Mouse (Mus musculus): ENCODE data around the gene Commd6.
"Not testable (repeated sequence)": the region's sequence is repeated elsewhere in the genome, so short reads cannot be mapped to it uniquely, and the experiment has no call there.

Gene Commd6

GRCm38 (mm10) chr14:101608519-101609368 lies 31.7 kb downstream of the Commd6 start, which contains the start of gene Tbc1d4:
Gene Tbc1d4, minus strand, starts transcription at chr14:101609191.
- peak; percentile 29 to 37 for DNase-seq (ENCODE audit: low read depth in 1 of 2, low spot score in 2 of 2)

DNA sequence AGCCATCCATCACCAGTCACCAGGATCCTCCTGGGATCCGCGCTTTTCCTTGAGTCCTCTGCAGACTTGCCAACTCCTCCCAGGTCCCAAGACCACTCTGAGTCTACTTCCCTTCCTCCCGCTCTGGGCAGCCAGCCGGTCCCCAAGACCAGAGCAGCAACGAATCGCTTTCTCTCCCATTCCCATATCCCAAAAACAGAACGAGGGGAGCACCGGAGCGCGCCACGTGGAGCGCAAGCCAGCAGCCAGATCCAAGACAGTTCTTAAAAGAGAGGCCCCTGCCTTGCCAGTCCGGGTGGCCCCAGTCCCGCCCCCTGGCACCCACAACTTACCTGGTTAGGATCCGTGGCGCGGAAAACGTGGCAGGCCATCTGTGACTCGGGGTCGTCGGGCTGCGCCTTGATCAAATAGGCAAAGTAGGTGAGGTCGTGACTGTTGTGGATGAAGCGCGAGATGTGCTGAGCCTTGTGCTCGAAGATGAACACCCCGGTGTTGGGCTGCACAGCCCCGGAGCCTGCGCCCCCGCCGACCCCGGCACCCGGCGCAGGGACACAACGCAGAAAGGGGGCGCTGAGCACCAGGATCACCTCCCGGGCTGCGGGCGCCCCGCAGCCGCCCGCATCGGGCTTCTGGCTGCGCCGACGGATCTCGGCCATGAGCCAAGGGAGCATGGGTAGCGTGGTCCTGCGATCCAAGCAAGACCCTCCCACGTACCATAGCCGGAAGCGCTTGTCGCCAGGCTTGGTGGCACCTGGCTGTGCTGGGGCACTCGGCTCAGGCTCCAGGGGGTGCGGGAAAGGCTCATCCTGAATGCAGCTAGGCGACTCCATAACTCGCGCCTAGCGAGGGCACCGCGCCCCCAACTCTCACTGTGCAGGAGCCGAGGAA lies 32.6 kb downstream of the Commd6 start:
- DNase-seq (ENCODE audit: low read depth in 1 of 2, low spot score in 2 of 2) = no peak

DNA sequence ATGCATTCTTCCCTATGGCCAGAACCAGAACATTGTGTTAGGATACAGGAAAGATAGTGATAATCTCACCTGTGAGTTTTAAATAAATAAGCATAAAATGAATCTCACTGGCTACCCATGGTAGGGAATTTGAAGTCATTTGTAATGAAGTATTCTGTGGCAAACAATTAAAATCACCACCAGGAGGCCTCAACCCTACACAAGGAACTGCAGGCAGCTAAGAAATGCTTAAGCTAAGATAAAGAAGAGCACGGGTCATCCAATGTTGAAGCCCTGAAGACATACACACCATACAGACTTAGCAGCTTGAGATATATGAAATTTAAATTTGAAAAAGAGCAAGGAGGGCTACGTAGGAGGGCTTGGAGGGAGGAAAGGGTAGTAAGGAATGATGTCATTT lies 34.6 kb downstream of the Commd6 start:
- no peak for DNase-seq (ENCODE audit: low read depth in 1 of 2, low spot score in 2 of 2)

DNA sequence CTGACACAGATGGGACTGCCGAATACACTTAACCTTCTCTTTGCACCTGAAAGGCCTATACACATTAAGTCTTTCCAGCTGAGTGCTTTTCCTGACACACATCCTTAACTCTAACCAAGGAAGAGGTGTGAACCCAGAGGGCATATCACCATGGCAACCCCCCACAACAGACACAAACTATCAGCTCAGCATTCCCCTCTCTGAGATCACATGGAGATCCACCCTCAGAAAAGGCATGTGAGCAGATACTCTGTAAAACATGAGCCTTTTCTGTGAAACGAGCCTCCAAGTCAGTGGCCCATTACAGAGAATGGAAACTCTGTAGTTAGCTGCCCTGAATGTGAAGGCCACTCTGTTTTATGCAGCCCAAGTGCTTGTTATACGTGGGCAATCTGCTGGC lies 37.6 kb downstream of the Commd6 start:
- no peak for DNase-seq (ENCODE audit: low read depth in 1 of 2, low spot score in 2 of 2)

DNA sequence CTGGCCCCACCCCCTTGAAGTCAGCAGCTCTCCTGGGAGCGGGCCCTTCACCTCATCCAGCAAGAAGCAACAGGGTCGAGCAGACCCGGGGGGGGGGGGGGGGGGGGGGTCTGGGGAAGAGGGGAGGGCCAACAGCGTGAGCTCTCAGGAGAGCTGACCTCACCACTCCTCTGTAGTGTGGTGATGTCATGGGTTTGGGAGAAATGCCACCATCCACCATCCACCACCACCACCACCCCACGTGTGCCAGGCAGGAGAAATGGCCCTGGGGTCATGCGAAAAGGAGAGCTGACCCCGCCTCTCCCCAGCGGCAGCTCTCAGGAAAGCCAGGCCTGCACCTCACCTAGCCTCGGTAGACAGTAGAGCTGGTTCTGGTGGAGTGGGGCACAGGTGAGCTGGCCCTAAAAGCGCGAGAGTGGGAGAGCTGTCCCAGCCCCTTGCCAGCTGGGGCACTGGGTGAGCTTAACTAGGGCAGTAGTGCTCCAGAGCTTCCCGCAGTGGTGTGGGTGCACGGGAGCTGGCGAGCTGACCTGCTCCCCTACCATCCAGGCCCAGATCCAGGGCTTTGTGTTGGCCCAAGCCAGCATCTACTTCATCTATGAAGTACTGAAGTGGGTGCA lies 43.3 kb downstream of the Commd6 start:
- no peak for DNase-seq (ENCODE audit: low read depth in 1 of 2, low spot score in 2 of 2)

DNA sequence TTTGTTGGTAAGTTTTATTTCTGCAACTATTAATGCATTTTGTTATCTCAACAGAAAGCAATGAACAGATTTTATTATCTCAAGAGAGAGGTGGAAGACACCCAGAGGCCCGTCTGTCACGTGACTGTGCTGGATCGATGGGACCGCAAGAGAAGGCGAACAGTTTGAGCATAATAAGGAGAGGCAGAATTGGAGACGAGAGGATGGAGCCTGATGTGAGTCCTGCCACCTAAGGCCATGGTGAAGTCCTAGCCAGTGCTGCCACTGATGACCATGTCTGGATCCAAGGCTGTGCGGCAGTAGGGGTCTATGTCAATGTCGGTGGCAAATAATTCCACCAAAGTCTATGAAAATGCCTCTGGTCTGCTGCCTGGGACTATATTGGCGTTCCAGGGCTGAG lies 43.8 kb downstream of the Commd6 start:
- DNase-seq (ENCODE audit: low read depth in 1 of 2, low spot score in 2 of 2) = no peak

DNA sequence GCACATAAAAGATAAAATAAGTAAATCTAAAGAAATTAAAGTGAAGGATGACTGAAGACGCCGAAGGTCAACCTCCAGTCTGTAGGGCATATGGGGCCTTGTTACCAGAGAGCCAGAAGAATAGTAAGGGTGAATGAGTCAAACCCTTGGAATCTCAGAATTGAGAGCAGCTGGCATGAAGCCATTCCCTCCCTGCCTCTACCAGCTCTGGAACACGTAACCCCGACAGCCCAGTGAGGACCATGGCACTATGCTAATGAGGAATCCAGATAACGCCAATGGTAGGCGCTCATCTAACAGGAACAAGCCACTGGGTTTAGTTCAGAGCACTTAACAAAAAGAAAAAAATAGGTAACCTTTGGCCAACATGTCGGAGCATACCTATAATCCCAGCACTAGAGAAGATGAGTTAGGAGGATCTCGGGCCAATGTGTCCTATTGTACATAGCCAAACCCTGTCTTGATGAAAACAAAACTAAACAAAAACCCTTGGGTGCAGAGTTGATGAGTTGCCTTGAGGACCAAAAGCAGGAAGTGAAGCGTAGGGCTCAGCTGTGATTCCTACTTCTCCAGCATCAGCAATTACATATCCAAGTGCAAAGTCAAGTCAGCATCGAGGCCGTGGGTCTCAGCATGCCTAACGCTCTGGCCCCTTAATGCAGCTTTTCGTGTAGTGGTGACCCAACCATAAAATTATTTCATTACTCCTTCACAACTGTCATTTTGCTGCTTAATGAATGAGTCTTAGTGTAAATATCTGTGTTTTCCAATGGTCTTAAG lies 45.0 kb downstream of the Commd6 start:
- DNase-seq (ENCODE audit: low read depth in 1 of 2, low spot score in 2 of 2) = no peak

GRCm38 (mm10) chr14:101594001-101594400 lies 46.5 kb downstream of the Commd6 start:
- DNase-seq (ENCODE audit: low read depth in 1 of 2, low spot score in 2 of 2) = no peak

DNA sequence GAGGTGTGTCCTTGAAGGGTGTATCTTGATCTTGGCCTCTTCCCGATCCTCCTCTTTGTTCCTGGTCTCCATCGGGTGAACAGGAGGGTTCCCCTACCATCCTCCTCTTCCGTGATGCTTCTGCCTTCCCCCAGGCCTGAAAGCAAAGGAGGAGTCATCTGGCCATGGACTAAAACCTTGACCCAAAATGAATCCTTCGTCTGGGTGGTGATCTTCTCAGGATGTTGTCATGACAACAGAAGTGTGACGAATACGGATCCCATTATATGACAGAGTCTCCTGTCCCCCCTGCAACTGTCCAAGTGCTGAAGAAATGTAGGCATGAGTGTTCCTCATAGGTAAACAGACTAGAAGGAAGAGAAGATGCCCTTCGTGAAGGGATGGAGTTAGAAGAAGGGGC lies 47.1 kb downstream of the Commd6 start:
- DNase-seq (ENCODE audit: low read depth in 1 of 2, low spot score in 2 of 2) = no peak

- no peak for DNase-seq (ENCODE audit: low read depth in 1 of 2, low spot score in 2 of 2)
Measured at GRCm38 (mm10) chr14:101591101-101591500, 49.4 kb downstream of the Commd6 start.

DNA sequence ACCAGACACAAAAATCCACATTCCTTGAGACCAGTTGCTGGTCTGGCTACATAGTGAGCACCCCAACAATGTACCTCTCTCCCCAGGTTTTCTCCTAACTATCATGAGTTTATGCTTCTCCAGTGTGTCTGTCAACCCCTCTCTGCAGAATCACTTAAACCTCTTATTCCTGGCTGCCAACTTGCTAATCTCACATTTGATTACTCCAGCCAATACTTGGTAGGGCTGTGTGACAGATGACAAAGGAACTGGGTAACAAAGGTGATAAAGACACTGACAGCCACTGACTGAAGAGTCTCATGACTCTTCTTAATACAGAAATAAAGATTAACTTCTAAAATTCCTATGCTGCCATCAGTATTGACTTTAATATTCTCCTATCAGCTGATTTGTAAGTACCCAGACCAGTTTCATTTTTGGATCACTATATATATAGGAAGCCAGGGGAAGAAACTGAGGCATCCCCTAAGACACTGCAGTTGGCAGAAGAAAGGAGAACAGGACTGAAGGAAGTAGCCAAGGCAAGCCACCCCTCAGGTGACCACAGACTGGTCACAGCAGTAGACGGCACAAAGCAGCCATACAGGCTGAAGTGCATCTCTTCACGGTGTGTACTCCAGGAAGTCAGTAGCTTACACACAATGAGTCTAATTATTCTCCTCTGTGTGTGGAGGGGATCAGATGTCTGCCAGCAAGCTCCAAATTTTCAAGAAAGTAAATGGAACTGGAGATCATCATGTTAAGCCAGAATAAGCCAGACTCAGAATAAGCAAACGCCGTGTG lies 52.1 kb downstream of the Commd6 start:
- not testable (repeated sequence) for DNase-seq (ENCODE audit: low read depth in 1 of 2, low spot score in 2 of 2)

- not testable (repeated sequence) for DNase-seq (ENCODE audit: low read depth in 1 of 2, low spot score in 2 of 2)
Measured at GRCm38 (mm10) chr14:101587366-101588040, 53.0 kb downstream of the Commd6 start.

DNA sequence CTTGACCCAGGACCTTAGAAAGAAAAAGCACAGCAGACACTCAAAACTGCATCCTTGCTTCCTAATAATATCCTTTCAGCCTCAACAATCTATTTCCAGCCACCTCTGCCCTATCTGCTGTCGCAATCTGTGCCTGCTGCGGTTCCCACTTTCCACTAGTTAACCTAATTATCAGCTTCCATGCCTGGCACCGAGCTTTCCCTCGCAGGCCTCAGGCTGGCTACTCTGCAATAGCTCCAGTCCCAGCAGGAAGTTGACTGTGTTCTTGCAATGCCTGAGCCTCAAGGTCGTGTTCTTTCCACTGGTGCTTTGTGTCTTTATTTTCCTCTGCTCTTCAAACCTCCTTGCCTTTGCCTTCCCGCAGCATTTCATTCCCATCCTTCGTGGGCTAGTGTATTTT lies 54.4 kb downstream of the Commd6 start:
- DNase-seq (ENCODE audit: low read depth in 1 of 2, low spot score in 2 of 2) = no peak
